Mouse (Mus musculus) forebrain, embryonic 13.5 days (tissue): ENCODE results near the gene Camk2b. TPM values are rescaled to one million over a fixed set of nuclear protein-coding genes. Genes with fewer than 3 reads are reported as not detected.

Experiments
- polyA plus RNA-seq: library from polyadenylated mRNA; unstranded; fragments of >200 nt; fragmentation: Nextera tagmentation; extraction: Ambion mirVana; gene quantifications from 2 replicates; pipeline ENCODE4 v1.2.1, GENCODE M21; 2015

Gene Camk2b
- polyA plus RNA-seq, 1 experiment from 2014 or later = 26.1 TPM

Other genes starting within 250 kb of the Camk2b start
- gene Polm, start 228.3 kb downstream of the Camk2b start, polyA plus RNA-seq = 7.6 and 7.8 TPM in 2 replicates
- 5.5 and 6.0 TPM in 2 replicates for gene Aebp1, start 204.4 kb downstream of the Camk2b start, polyA plus RNA-seq
- gene Pold2, start 188.1 kb downstream of the Camk2b start, polyA plus RNA-seq = 100 and 102 TPM in 2 replicates
- 1.5 TPM in 1 of 2 replicates, not detected in the other for gene Myl7, start 167.6 kb downstream of the Camk2b start, polyA plus RNA-seq
- gene Gck, start 116.3 kb downstream of the Camk2b start, polyA plus RNA-seq = 4.7 and 5.8 TPM in 2 replicates
- 65.3 and 83.1 TPM in 2 replicates for gene Ykt6, start 110.7 kb downstream of the Camk2b start, polyA plus RNA-seq
- 0.69 and 0.79 TPM in 2 replicates for gene A730071L15Rik, start 133.7 kb upstream of the Camk2b start, polyA plus RNA-seq
- 57.0 and 65.3 TPM in 2 replicates for gene Nudcd3, start 134.1 kb upstream of the Camk2b start, polyA plus RNA-seq
- 0.04 and 0.05 TPM in 2 replicates for gene Npc1l1, start 163.8 kb upstream of the Camk2b start, polyA plus RNA-seq
- 84.2 and 92.6 TPM in 2 replicates for gene Ddx56, start 201.4 kb upstream of the Camk2b start, polyA plus RNA-seq
- 154 and 155 TPM in 2 replicates for gene Tmed4, start 208.5 kb upstream of the Camk2b start, polyA plus RNA-seq
- 71.2 and 85.4 TPM in 2 replicates for gene Ogdh, start 225.3 kb upstream of the Camk2b start, polyA plus RNA-seq